Mouse (Mus musculus) heart, adult 8-10 months (tissue): ENCODE results near the gene Tmem273. TPM values are rescaled to one million over a fixed set of nuclear protein-coding genes. Genes with fewer than 3 reads are reported as not detected.

ENCODE experiments used
- DNase-seq: peaks from one replicate; pipeline ENCODE4 v3.0.0; 2022; ENCODE audit warnings: low spot score
- total RNA-seq, 4 experiments: library from RNA; stranded (reverse); gene quantifications; 2 replicates each; pipeline ENCODE4 v1.2.4; 2022

The Tmem273 gene
- total RNA-seq, 4 experiments from 2014 or later: 0.19 to 1.9 (median 1.1) TPM

GRCm38 (mm10) chr14:32810111-32810510 is 24.3 kb downstream of the Tmem273 start:
- DNase-seq: no peak

- peak; percentile 13 for DNase-seq
Observed at GRCm38 (mm10) chr14:32812429-32812828, 26.7 kb downstream of the Tmem273 start.

- DNase-seq: no peak
Observed at GRCm38 (mm10) chr14:32814961-32815360, 29.2 kb downstream of the Tmem273 start.

GRCm38 (mm10) chr14:32816533-32816932 is 30.8 kb downstream of the Tmem273 start:
- no peak for DNase-seq

GRCm38 (mm10) chr14:32817258-32817657 is 31.5 kb downstream of the Tmem273 start:
- peak; percentile 9 for DNase-seq

GRCm38 (mm10) chr14:32819297-32819696 is 33.5 kb downstream of the Tmem273 start:
- DNase-seq: no peak

- no peak for DNase-seq
Observed at GRCm38 (mm10) chr14:32822812-32823211, 37.0 kb downstream of the Tmem273 start.

- DNase-seq: no peak
Observed at GRCm38 (mm10) chr14:32823861-32824260, 38.1 kb downstream of the Tmem273 start.

- no peak for DNase-seq
Observed at GRCm38 (mm10) chr14:32824267-32825150, 38.7 kb downstream of the Tmem273 start.

- DNase-seq: peak; percentile 17
Observed at GRCm38 (mm10) chr14:32825426-32826032, 39.8 kb downstream of the Tmem273 start.

- DNase-seq: peak; percentile 64
Observed at GRCm38 (mm10) chr14:32827165-32827564, 41.4 kb downstream of the Tmem273 start.

- peak; percentile 66 for DNase-seq
Observed at GRCm38 (mm10) chr14:32827994-32828650, 42.4 kb downstream of the Tmem273 start.

GRCm38 (mm10) chr14:32833847-32834246 is 48.1 kb downstream of the Tmem273 start, which contains the start of gene Fam170b:
Gene Fam170b (plus strand): TSS chr14:32833962.
- DNase-seq: no peak

- no peak for DNase-seq
Observed at GRCm38 (mm10) chr14:32835181-32835580, 49.4 kb downstream of the Tmem273 start.

- DNase-seq: no peak
Observed at GRCm38 (mm10) chr14:32835596-32835995, 49.8 kb downstream of the Tmem273 start.

- no peak for DNase-seq
Observed at GRCm38 (mm10) chr14:32836191-32836590, 50.4 kb downstream of the Tmem273 start.

GRCm38 (mm10) chr14:32842052-32842451 is 56.3 kb downstream of the Tmem273 start:
- no peak for DNase-seq

GRCm38 (mm10) chr14:32854059-32854458 is 68.3 kb downstream of the Tmem273 start:
- no peak for DNase-seq

- DNase-seq: no peak
Observed at GRCm38 (mm10) chr14:32856246-32856645, 70.5 kb downstream of the Tmem273 start.

GRCm38 (mm10) chr14:32856681-32857328 is 71.0 kb downstream of the Tmem273 start, which contains the start of gene Vstm4:
Gene Vstm4 (plus strand): TSS chr14:32856756.
- DNase-seq: peak; percentile 53

- no peak for DNase-seq
Observed at GRCm38 (mm10) chr14:32858361-32858760, 72.6 kb downstream of the Tmem273 start.
